9 mouse cellular contexts compared by ENCODE assay signal in genomic region chr15:79952504-79953231, GRCm38 (mm10). TPM values are rescaled to one million over a fixed set of nuclear protein-coding genes. Genes with fewer than 3 reads are reported as not detected.
A peak's percentile ranks its signal among the peaks of the same experiment; 100 is the strongest.
DNase-seq lines count a peak whose midpoint lies in the region; ATAC-seq and TF ChIP-seq lines count a peak whose summit lies in the region.
"Had no signal": no experiment of that assay in that cellular context is flagged by ENCODE, and none has a peak within 500 bp of the region (broad histone marks: within the 10 kb centered on the region; RNA-seq: fewer than 3 reads in every experiment).

No protein-coding gene starts in this region.

- H3K4me1 ChIP-seq in embryonic facial prominence, embryonic 14.5 days (ENCODE audit: control insufficient read depth, insufficient read depth, low read length), result peaks cover 29% of the 10 kb centered on the region
- H3K4me1 ChIP-seq in kidney, embryonic 16.5 days (ENCODE audit: insufficient read depth, low read length), result peaks cover 36% of the 10 kb centered on the region
- H3K4me1 ChIP-seq in small intestine, adult 2 months (ENCODE audit: control insufficient read depth, insufficient read depth, insufficient read length, low read length), result peaks cover 6% of the 10 kb centered on the region; the same call in 1 of the 2 replicates

- no peak for TF ChIP-seq CTCF in layer of hippocampus, adult 2 months (conservative IDR thresholded peaks at IDR 0.05)
- TF ChIP-seq CTCF in small intestine, adult 2 months (IDR thresholded peaks at IDR 0.05; ENCODE audit: extremely low read depth, insufficient read length, insufficient replicate concordance, low read depth, low read length), result no peak

- no peak for ATAC-seq in embryonic facial prominence, embryonic 14.5 days (ENCODE audit: low read depth)
- ATAC-seq in kidney, embryonic 16.5 days (ENCODE audit: low FRiP score, low TSS enrichment), result no peak
- ATAC-seq in granulocyte monocyte progenitor cell, adult 5-6 weeks (replicated peaks; ENCODE audit: poor library complexity, severe bottlenecking), result no peak

- no peak for TF ChIP-seq POLR2A in small intestine, adult 2 months (IDR thresholded peaks at IDR 0.05; ENCODE audit: low read depth, low read length)

- DNase-seq in layer of hippocampus, adult 2 months (ENCODE audit: low spot score in 2 of 2), result no peak
- no peak for DNase-seq in layer of hippocampus, adult 9-10 months (ENCODE audit: low spot score)
- peak; percentile 48 for DNase-seq in embryonic facial prominence, embryonic 14.5 days (ENCODE audit: low spot score)
- DNase-seq in left cerebral cortex, adult 11 months (ENCODE audit: low spot score), result no peak
- DNase-seq in frontal cortex, postnatal 10 days (ENCODE audit: low spot score in 2 of 2), result no peak
- DNase-seq: gastrocnemius, postnatal 36 days had no signal

- H3K9me3 ChIP-seq in embryonic facial prominence, embryonic 14.5 days (ENCODE audit: control insufficient read depth, low read length), result no peaks in the 10 kb centered on the region
- H3K9me3 ChIP-seq in kidney, embryonic 16.5 days (ENCODE audit: low read length), result no peaks in the 10 kb centered on the region

- 44% methylated on average over 11 of the region's 11 CpGs for WGBS in embryonic facial prominence, embryonic 14.5 days
- WGBS in kidney, embryonic 16.5 days, result 43% methylated on average over 11 of the region's 11 CpGs
- WGBS in small intestine, adult 2 months, result 36% methylated on average over 11 of the region's 11 CpGs

- H3K27ac ChIP-seq in layer of hippocampus, adult 2 months, result peak overlapping the region; percentile 14; the same call in 1 of the 2 replicates
- H3K27ac ChIP-seq in embryonic facial prominence, embryonic 14.5 days (replicated peaks; ENCODE audit: low read depth, low read length), result peak overlapping the region; percentile 12; the same call in 1 of the 2 replicates
- peak overlapping the region; percentile 85 for H3K27ac ChIP-seq in kidney, embryonic 16.5 days (ENCODE audit: low read length)
- H3K27ac ChIP-seq in small intestine, adult 2 months (ENCODE audit: insufficient read depth, low read depth, low read length), result peak overlapping the region; percentile 7; the same call in 1 of the 2 replicates

- H3K27me3 ChIP-seq in embryonic facial prominence, embryonic 14.5 days (replicated peaks; ENCODE audit: control insufficient read depth, insufficient read depth, low read length), result no peaks in the 10 kb centered on the region
- H3K27me3 ChIP-seq in kidney, embryonic 16.5 days (ENCODE audit: insufficient read depth, low read length), result no peaks in the 10 kb centered on the region
- H3K27me3 ChIP-seq in small intestine, adult 2 months (ENCODE audit: control insufficient read depth, insufficient read depth, low read length), result no peaks in the 10 kb centered on the region; the same call in 1 of the 2 replicates

- H3K9ac ChIP-seq in embryonic facial prominence, embryonic 14.5 days (ENCODE audit: low read depth, low read length), result peak overlapping the region; percentile 20; the same call in 1 of the 2 replicates
- no peak overlapping the region for H3K9ac ChIP-seq in kidney, embryonic 16.5 days (replicated peaks; ENCODE audit: low read length)

- no peak overlapping the region for H3K4me2 ChIP-seq in embryonic facial prominence, embryonic 14.5 days (ENCODE audit: low read depth, low read length)
- no peak overlapping the region for H3K4me2 ChIP-seq in kidney, embryonic 16.5 days (replicated peaks; ENCODE audit: low read depth, low read length)

- no peak overlapping the region for H3K4me3 ChIP-seq in layer of hippocampus, adult 2 months
- no peak overlapping the region for H3K4me3 ChIP-seq in embryonic facial prominence, embryonic 14.5 days (ENCODE audit: low read depth, low read length)
- H3K4me3 ChIP-seq in kidney, embryonic 16.5 days (ENCODE audit: low read length), result no peak overlapping the region
- no peak overlapping the region for H3K4me3 ChIP-seq in small intestine, adult 2 months (ENCODE audit: low read depth, low read length)

- H3K36me3 ChIP-seq in embryonic facial prominence, embryonic 14.5 days (ENCODE audit: control insufficient read depth, insufficient read depth, low read length), result no peaks in the 10 kb centered on the region
- no peaks in the 10 kb centered on the region for H3K36me3 ChIP-seq in kidney, embryonic 16.5 days (ENCODE audit: insufficient read depth, low read length)
- no peaks in the 10 kb centered on the region for H3K36me3 ChIP-seq in small intestine, adult 2 months (ENCODE audit: control insufficient read depth, insufficient read depth, low read length)

RNA-seq across cellular contexts. Expression of gene Cbx7, which starts 18.3 kb away (rescaled TPM):
- 10 to 100 TPM; 49.8 to 50.3 TPM for total RNA-seq in layer of hippocampus, adult 2 months (2021)
- polyA plus RNA-seq in embryonic facial prominence, embryonic 14.5 days (2014; fragmentation: Nextera tagmentation; extraction: Ambion mirVana), result 1.5 and 1.8 TPM in 2 replicates
- polyA plus RNA-seq in kidney, embryonic 16.5 days (2015; fragmentation: Nextera tagmentation; extraction: Ambion mirVana), result 3.3 and 3.9 TPM in 2 replicates
- 9.9 and 32.8 TPM in 2 replicates for polyA plus RNA-seq in small intestine, adult 2 months (2012; rRNA removed)
- total RNA-seq in granulocyte monocyte progenitor cell, adult 5-6 weeks (2014; fragmentation: Nextera tagmentation), result 3.4 and 3.7 TPM in 2 replicates
- 0.26 and 1.7 TPM in 2 replicates for total RNA-seq in granulocyte monocyte progenitor cell, adult 5-6 weeks (2017)

Comparison
In these comparisons a context has a peak if more than half of its experiments do, and no peak if none do; other contexts are left out.
1. H3K27ac ChIP-seq: peak in every context shown above with its lines; median percentile 85 in kidney, embryonic 16.5 days; 14 in layer of hippocampus, adult 2 months; 12 in embryonic facial prominence, embryonic 14.5 days; 7 in small intestine, adult 2 months.